Mouse (Mus musculus): ENCODE data around the gene Rnase4. TPM values are rescaled to one million over a fixed set of nuclear protein-coding genes. Genes with fewer than 3 reads are reported as not detected.

Gene Rnase4
- polyA plus RNA-seq, 1 experiment from 2014 or later = 32.1 TPM

Other genes with a start within 250 kb of the Rnase4 start
- gene Tep1, start 220.5 kb upstream of the Rnase4 start, polyA plus RNA-seq (2015; fragmentation: Nextera tagmentation; extraction: Ambion mirVana) = 10.7 and 11.2 TPM in 2 replicates
- 0.18 and 0.30 TPM in 2 replicates for gene Klhl33, start 193.6 kb upstream of the Rnase4 start, polyA plus RNA-seq (2015; fragmentation: Nextera tagmentation; extraction: Ambion mirVana)
- gene Osgep, start 166.2 kb upstream of the Rnase4 start, polyA plus RNA-seq (2015; fragmentation: Nextera tagmentation; extraction: Ambion mirVana) = 111 and 123 TPM in 2 replicates
- 165 and 184 TPM in 2 replicates for gene Apex1, start 166.1 kb upstream of the Rnase4 start, polyA plus RNA-seq (2015; fragmentation: Nextera tagmentation; extraction: Ambion mirVana)
- gene Pip4p1, start 160.2 kb upstream of the Rnase4 start, polyA plus RNA-seq (2015; fragmentation: Nextera tagmentation; extraction: Ambion mirVana) = 42.3 and 45.5 TPM in 2 replicates
- gene Pnp, start 160.0 kb upstream of the Rnase4 start, polyA plus RNA-seq (2015; fragmentation: Nextera tagmentation; extraction: Ambion mirVana) = 54.2 and 60.6 TPM in 2 replicates
- not detected in 2 replicates for gene Gm49342, start 146.6 kb upstream of the Rnase4 start, polyA plus RNA-seq (2015; fragmentation: Nextera tagmentation; extraction: Ambion mirVana)
- 0.69 and 1.1 TPM in 2 replicates for gene Pnp2, start 135.1 kb upstream of the Rnase4 start, polyA plus RNA-seq (2015; fragmentation: Nextera tagmentation; extraction: Ambion mirVana)
- gene Rnase10, start 83.3 kb upstream of the Rnase4 start, polyA plus RNA-seq (2015; fragmentation: Nextera tagmentation; extraction: Ambion mirVana) = 0.22 TPM in 1 of 2 replicates, not detected in the other
- not detected in 2 replicates for gene Rnase9, start 49.2 kb upstream of the Rnase4 start, polyA plus RNA-seq (2015; fragmentation: Nextera tagmentation; extraction: Ambion mirVana)
- not detected in 2 replicates for gene Rnase11, start 40.9 kb upstream of the Rnase4 start, polyA plus RNA-seq (2015; fragmentation: Nextera tagmentation; extraction: Ambion mirVana)
- 0.33 and 0.36 TPM in 2 replicates for gene Rnase12, start 33.4 kb upstream of the Rnase4 start, polyA plus RNA-seq (2015; fragmentation: Nextera tagmentation; extraction: Ambion mirVana)
- gene Olfr750, start 16.6 kb upstream of the Rnase4 start, polyA plus RNA-seq (2015; fragmentation: Nextera tagmentation; extraction: Ambion mirVana) = not detected in 2 replicates
- gene Ang, start 73 bp downstream of the Rnase4 start, polyA plus RNA-seq (2015; fragmentation: Nextera tagmentation; extraction: Ambion mirVana) = 5.0 and 6.0 TPM in 2 replicates
- not detected in 2 replicates for gene Eddm3b, start 23.3 kb downstream of the Rnase4 start, polyA plus RNA-seq (2015; fragmentation: Nextera tagmentation; extraction: Ambion mirVana)
- 3.1 and 4.6 TPM in 2 replicates for gene Rnase6, start 32.8 kb downstream of the Rnase4 start, polyA plus RNA-seq (2015; fragmentation: Nextera tagmentation; extraction: Ambion mirVana)
- 1.2 and 1.4 TPM in 2 replicates for gene Rnase1, start 55.7 kb downstream of the Rnase4 start, polyA plus RNA-seq (2015; fragmentation: Nextera tagmentation; extraction: Ambion mirVana)
- not detected in 2 replicates for gene Rnase2b, start 71.2 kb downstream of the Rnase4 start, polyA plus RNA-seq (2015; fragmentation: Nextera tagmentation; extraction: Ambion mirVana)
- gene Ang2, start 108.1 kb downstream of the Rnase4 start, polyA plus RNA-seq (2015; fragmentation: Nextera tagmentation; extraction: Ambion mirVana) = 0.55 TPM in 1 of 2 replicates, not detected in the other
- not detected in 2 replicates for gene Ear14, start 112.3 kb downstream of the Rnase4 start, polyA plus RNA-seq (2015; fragmentation: Nextera tagmentation; extraction: Ambion mirVana)
- gene Rnase2a, start 165.0 kb downstream of the Rnase4 start, polyA plus RNA-seq (2015; fragmentation: Nextera tagmentation; extraction: Ambion mirVana) = not detected in 2 replicates

Measured in thymus, postnatal 0 days (tissue).